Mouse (Mus musculus) hindbrain, embryonic 14.5 days (tissue): ENCODE data around the gene Fads3. TPM values are rescaled to one million over a fixed set of nuclear protein-coding genes. Genes with fewer than 3 reads are reported as not detected.

Source experiments
- ATAC-seq: fragments of 200-750 bp; cut with Nextera tagmentation; 2 replicates; pipeline ENCODE4 v1.8.0; 2017; ENCODE audit warnings: moderate number of reproducible peaks, mild to moderate bottlenecking, moderate TSS enrichment, moderate library complexity; ENCODE audit not compliant: low FRiP score
- DNase-seq: peaks from one replicate; pipeline ENCODE4 v3.0.0-alpha.2; 2015; ENCODE audit warnings: low spot score
- H3K27ac ChIP-seq: fragments of 300-500 bp; sonication (generic); 2 replicates; pipeline ENCODE4 v1.5.1; 2014; ENCODE audit warnings: mild to moderate bottlenecking, moderate library complexity
- H3K27me3 ChIP-seq: fragments of 300-500 bp; sonication (generic); 2 replicates; pipeline ENCODE4 v1.6.1; 2014; ENCODE audit warnings: mild to moderate bottlenecking, low read length, mixed read lengths; ENCODE audit not compliant: control insufficient read depth, insufficient read depth
- H3K36me3 ChIP-seq: fragments of 300-500 bp; sonication (generic); replicated peaks from 2 replicates; pipeline ENCODE4 v1.6.1; 2014; ENCODE audit not compliant: control insufficient read depth, insufficient read depth
- H3K4me1 ChIP-seq: fragments of 300-500 bp; sonication (generic); replicated peaks from 2 replicates; pipeline ENCODE4 v1.6.1; 2014; ENCODE audit warnings: antibody characterized with exemption, low read length, mixed read lengths; ENCODE audit not compliant: control insufficient read depth, insufficient read depth
- H3K4me2 ChIP-seq: fragments of 300-500 bp; sonication (generic); replicated peaks from 2 replicates; pipeline ENCODE4 v1.6.1; 2014; ENCODE audit warnings: mild to moderate bottlenecking, moderate library complexity
- H3K4me3 ChIP-seq: fragments of 300-500 bp; sonication (generic); replicated peaks from 2 replicates; pipeline ENCODE4 v1.5.1; 2014; ENCODE audit warnings: mild to moderate bottlenecking, low read length
- H3K9ac ChIP-seq: fragments of 300-500 bp; sonication (generic); 2 replicates; pipeline ENCODE4 v1.6.1; 2014
- H3K9me3 ChIP-seq: fragments of 300-500 bp; sonication (generic); 2 replicates; pipeline ENCODE4 v1.6.1; 2016; ENCODE audit warnings: low read length; ENCODE audit not compliant: control insufficient read depth
- WGBS: fragments of 180-500 bp; shearing (Covaris S2); extraction: QIAGEN DNeasy Blood & Tissue Kit; methylation state at CpG from one replicate; pipeline ENCODE4 v1.1.7; 2014; 5-methylcytosine and 5-hydroxymethylcytosine counted together
- polyA plus RNA-seq: library from polyadenylated mRNA; unstranded; fragments of >200 nt; fragmentation: Nextera tagmentation; extraction: Ambion mirVana; gene quantifications from 2 replicates; pipeline ENCODE4 v1.2.1, GENCODE M21; 2014

The Fads3 gene
- polyA plus RNA-seq, 1 experiment from 2014 or later: 24.7 TPM

DNA sequence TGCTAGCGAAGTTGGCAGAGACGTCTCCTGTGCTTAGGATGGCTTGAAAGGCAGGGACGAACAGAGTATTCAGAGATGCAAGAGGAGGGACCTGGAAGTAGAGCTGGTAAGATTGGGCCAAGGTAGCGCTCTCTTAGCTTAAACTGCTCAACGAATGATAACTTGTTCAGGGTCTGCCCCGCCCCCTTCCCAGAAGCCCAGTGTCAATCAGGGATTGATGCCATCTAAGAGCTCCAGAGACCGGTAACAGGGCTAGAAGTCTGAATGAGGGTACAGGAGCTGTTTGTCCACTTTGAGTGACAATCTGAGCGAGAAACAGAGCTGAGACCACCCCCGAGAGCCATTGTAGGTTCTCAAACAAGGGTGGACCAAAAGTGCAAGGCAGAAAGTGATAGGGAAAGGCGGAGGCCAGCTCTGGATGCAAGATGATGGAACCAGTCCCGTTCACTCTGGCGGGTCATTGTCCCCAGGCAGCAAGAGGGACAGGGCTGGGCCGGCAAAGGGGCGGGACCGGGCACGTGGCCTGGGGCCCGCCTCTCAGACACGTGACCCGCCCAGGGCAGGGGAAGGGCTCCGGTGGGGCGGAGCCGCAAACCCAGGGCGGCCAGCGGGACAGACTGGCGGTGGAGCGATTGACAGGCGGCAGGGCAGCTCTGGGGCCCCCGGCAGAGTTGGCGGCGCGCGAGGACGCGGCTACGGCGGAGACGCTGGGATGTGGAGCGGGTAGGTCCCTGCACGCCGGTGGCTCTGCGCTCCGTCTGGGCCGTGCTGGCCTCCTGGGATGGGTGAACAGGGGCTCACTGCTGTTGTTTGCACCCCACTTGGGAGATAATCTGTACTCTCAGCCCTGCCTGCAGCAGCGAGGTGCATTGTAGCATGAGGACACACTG is 23.5 kb upstream of the Fads3 start:
- H3K4me3 ChIP-seq: peak overlapping the region; percentile 51
- no peaks in the 10 kb centered on the region for H3K36me3 ChIP-seq
- ATAC-seq: peak; percentile 94
- H3K4me1 ChIP-seq: peaks cover 17% of the 10 kb centered on the region
- WGBS: 6% methylated on average over 39 of the region's 44 CpGs
- H3K27ac ChIP-seq: peak overlapping the region; percentile 44; the same call in 1 of the 2 replicates
- H3K4me2 ChIP-seq: peak overlapping the region; percentile 83
- DNase-seq: peak; percentile 77
- no peaks in the 10 kb centered on the region for H3K27me3 ChIP-seq
- peak overlapping the region; percentile 75 for H3K9ac ChIP-seq
- no peaks in the 10 kb centered on the region for H3K9me3 ChIP-seq

GRCm38 (mm10) chr19:10018527-10018818 is 22.9 kb upstream of the Fads3 start:
- no peaks in the 10 kb centered on the region for H3K36me3 ChIP-seq
- no peaks in the 10 kb centered on the region for H3K27me3 ChIP-seq
- DNase-seq (no peak), ATAC-seq (peak; percentile 43; the same call in 1 of the 2 replicates)
- H3K9ac ChIP-seq: peak overlapping the region; percentile 75
- 5% methylated on average over 3 of the region's 3 CpGs for WGBS
- H3K27ac ChIP-seq: no peak overlapping the region
- H3K4me2 ChIP-seq: peak overlapping the region; percentile 83
- peaks cover 21% of the 10 kb centered on the region for H3K4me1 ChIP-seq
- H3K9me3 ChIP-seq: no peaks in the 10 kb centered on the region
- H3K4me3 ChIP-seq: peak overlapping the region; percentile 51

- Histone ChIP-seq H3K4me3 (peak overlapping the region; percentile 51), H3K9me3 (no peaks in the 10 kb centered on the region), H3K36me3 (no peaks in the 10 kb centered on the region), H3K27ac (no peak overlapping the region), H3K27me3 (no peaks in the 10 kb centered on the region), H3K4me2 (peak overlapping the region; percentile 83), H3K9ac (peak overlapping the region; percentile 75; the same call in 1 of the 2 replicates), H3K4me1 (peaks cover 21% of the 10 kb centered on the region)
- 73% methylated on average over 4 of the region's 4 CpGs for WGBS
- ATAC-seq (no peak), DNase-seq (no peak)
Observed at GRCm38 (mm10) chr19:10019214-10019760, 22.1 kb upstream of the Fads3 start.

GRCm38 (mm10) chr19:10021981-10022380 is 19.4 kb upstream of the Fads3 start:
- H3K4me2 ChIP-seq: no peak overlapping the region
- 89% methylated on average over 2 of the region's 2 CpGs for WGBS
- no peaks in the 10 kb centered on the region for H3K9me3 ChIP-seq
- H3K27me3 ChIP-seq: no peaks in the 10 kb centered on the region
- H3K4me1 ChIP-seq: peaks cover 29% of the 10 kb centered on the region
- H3K36me3 ChIP-seq: no peaks in the 10 kb centered on the region
- H3K4me3 ChIP-seq: no peak overlapping the region
- no peak for ATAC-seq
- no peak for DNase-seq
- H3K27ac ChIP-seq: no peak overlapping the region
- no peak overlapping the region for H3K9ac ChIP-seq

DNA sequence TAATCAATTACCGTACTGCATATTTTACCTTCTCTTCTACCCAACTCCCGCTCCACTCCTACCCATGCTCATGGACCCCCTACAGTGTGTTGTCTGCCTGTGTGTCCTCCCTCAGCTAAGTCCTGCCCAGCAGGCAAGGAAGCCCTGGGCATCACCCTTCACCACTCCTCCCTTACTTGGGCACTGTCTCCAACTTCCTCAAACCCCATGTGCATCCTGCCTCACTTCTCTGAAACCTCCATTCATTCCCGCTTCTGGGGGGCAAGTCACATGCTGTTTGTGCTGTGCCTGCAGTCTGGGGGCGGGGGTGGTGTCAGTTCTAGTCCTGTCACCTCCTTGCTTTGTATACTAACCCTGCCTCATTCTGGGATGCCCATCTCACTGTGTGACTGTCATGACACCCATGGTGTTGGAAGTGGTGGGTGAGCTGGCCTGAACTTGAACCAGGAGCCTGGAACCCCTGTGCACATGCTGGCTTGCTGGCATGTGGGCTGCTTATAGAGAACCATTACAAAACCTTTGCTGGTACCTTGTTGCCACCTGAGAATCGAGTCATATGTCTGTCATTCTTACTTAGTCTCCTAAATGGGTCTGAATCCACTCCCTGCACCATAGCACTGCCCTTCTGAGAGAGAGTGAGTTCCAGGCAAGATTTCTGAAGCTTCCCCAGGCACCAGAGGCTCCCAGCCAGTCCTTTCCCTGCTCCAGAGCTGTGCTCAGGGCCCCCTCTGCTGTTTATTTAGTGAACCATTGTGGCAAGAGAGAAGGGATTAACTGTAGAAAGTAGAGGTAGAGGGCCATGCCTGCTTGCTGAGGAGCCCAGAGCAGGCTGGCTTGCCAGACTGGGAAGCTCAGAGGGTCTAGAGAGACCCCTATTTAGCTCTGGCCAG is 18.7 kb upstream of the Fads3 start:
- Histone ChIP-seq H3K9ac (no peak overlapping the region), H3K4me1 (peaks cover 24% of the 10 kb centered on the region), H3K4me3 (no peak overlapping the region), H3K36me3 (peaks cover 5% of the 10 kb centered on the region; the same call in 1 of the 2 replicates), H3K27ac (peak overlapping the region; percentile 43), H3K27me3 (no peaks in the 10 kb centered on the region), H3K4me2 (no peak overlapping the region), H3K9me3 (no peaks in the 10 kb centered on the region)
- DNase-seq (no peak), ATAC-seq (no peak)
- WGBS: 65% methylated on average over 5 of the region's 5 CpGs

GRCm38 (mm10) chr19:10023304-10023758 is 18.0 kb upstream of the Fads3 start:
- ATAC-seq (no peak), DNase-seq (no peak)
- peaks cover 6% of the 10 kb centered on the region for H3K36me3 ChIP-seq
- H3K27ac ChIP-seq: peak overlapping the region; percentile 43
- peaks cover 22% of the 10 kb centered on the region for H3K4me1 ChIP-seq
- H3K4me3 ChIP-seq: no peak overlapping the region
- no peaks in the 10 kb centered on the region for H3K9me3 ChIP-seq
- no peak overlapping the region for H3K9ac ChIP-seq
- H3K27me3 ChIP-seq: no peaks in the 10 kb centered on the region
- no peak overlapping the region for H3K4me2 ChIP-seq
- WGBS: 64% methylated on average over 9 of the region's 9 CpGs

DNA sequence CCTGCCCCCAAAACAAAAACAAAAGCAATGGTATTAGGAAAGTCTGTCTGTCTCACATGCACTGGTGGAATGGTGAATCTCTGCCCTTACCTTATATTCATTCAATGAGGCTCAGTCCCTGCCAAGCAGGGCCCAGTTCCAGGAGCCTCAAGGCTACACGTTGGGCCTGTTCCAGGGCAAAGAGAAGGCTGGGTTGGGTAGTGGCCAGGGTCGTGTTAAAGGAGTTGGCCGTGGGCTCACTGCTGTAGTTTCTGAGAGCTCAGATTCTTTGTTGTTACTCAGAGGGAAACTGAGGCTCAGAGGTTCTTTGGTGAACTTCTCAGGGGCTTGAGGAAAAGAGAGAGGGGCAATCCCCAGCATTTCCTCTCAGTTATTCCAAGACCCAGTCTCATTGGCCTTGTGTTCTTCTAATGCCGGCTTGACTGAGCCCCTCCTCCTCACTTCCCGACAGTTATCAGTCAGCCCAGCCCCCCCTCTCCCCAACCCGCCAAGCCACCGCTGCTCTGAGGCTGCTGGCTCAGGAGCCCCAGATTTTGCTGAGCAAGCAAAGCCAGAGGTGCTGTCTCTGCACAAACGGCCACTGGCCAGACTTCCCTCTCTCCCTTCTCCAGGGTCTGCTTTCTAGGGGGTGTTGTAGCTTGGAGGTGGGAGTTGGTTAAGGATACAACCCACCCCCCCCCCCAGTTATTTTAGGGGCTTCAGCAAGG is 16.0 kb upstream of the Fads3 start:
- Histone ChIP-seq H3K9ac (no peak overlapping the region), H3K4me3 (no peak overlapping the region), H3K27ac (peak overlapping the region; percentile 28), H3K4me1 (peaks cover 12% of the 10 kb centered on the region), H3K9me3 (no peaks in the 10 kb centered on the region), H3K27me3 (no peaks in the 10 kb centered on the region), H3K36me3 (peaks cover 6% of the 10 kb centered on the region), H3K4me2 (no peak overlapping the region)
- ATAC-seq (peak; percentile 59), DNase-seq (peak; percentile 52)
- 23% methylated on average over 8 of the region's 8 CpGs for WGBS

DNA sequence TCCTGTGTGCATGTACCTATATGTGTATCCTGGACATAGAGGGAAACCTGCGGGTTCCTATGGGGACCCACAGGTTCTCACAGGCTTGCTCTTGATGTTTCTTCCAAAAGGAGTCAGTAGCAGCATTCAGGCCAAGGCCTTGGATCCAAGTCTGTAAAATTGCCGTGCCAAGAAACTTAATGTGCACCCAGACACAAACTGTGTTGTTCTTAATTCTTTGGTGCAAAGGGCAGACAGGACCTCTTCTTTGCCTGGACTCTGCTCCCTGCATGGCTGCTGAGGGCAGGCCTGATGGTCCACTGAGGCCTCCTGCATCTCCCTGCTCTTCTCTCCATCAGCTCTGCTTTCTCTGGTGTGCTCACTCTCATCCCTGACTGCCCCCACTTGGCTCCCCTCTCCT is 11.6 kb upstream of the Fads3 start:
- H3K36me3 ChIP-seq: peaks cover 6% of the 10 kb centered on the region
- H3K9ac ChIP-seq: no peak overlapping the region
- DNase-seq (no peak), ATAC-seq (no peak)
- 91% methylated on average over 2 of the region's 2 CpGs for WGBS
- H3K27me3 ChIP-seq: no peaks in the 10 kb centered on the region
- no peak overlapping the region for H3K4me3 ChIP-seq
- H3K4me2 ChIP-seq: no peak overlapping the region
- H3K9me3 ChIP-seq: no peaks in the 10 kb centered on the region
- no peak overlapping the region for H3K27ac ChIP-seq
- peaks cover 8% of the 10 kb centered on the region for H3K4me1 ChIP-seq
